Mouse (Mus musculus) megakaryocyte, embryonic 14.5 days (primary cell): ENCODE data around the gene C8a.

Source experiments
- FLI1 ChIP-seq: IDR thresholded peaks from 2 replicates; pipeline ENCODE4 v1.6.1; 2012; ENCODE audit warnings: low read length, inconsistent platforms, mixed read lengths
- GATA1 ChIP-seq: IDR thresholded peaks from 3 replicates; pipeline ENCODE4 v1.6.1; 2012; ENCODE audit warnings: mixed read lengths, low read length, inconsistent platforms, borderline replicate concordance

- TF ChIP-seq GATA1 (no peak), FLI1 (no peak)
Measured at GRCm38 (mm10) chr4:104857029-104857428, 19.2 kb downstream of the C8a start, which contains the start of gene Gm17662.
